Mouse (Mus musculus): ENCODE measurements around the gene Olfr798. TPM values are rescaled to one million over a fixed set of nuclear protein-coding genes. Genes with fewer than 3 reads are reported as not detected.

Olfr798 gene
- polyA plus RNA-seq (2016; fragmentation: Nextera tagmentation; extraction: Ambion mirVana): not detected in 2 replicates

GRCm38 (mm10) chr10:129627834-129628233 is at the start of gene Olfr798:
Gene Olfr798, minus strand, starts transcription at chr10:129627934.
- no peak for ATAC-seq (ENCODE audit: insufficient number of reproducible peaks, low FRiP score)
- WGBS: 65% methylated on average over 1 of the region's 1 CpGs
- H3K4me3 ChIP-seq: no peak within 1 kb of the TSS
- no peak within 1 kb of the TSS for H3K9ac ChIP-seq
- H3K27ac ChIP-seq (ENCODE audit: poor library complexity, severe bottlenecking): no peak within 1 kb of the TSS
- H3K36me3 ChIP-seq: no peaks in the 10 kb centered on the region
- no peaks in the 10 kb centered on the region for H3K4me1 ChIP-seq (replicated peaks)
- H3K9me3 ChIP-seq (replicated peaks): no peaks in the 10 kb centered on the region
- H3K4me2 ChIP-seq: no peak within 1 kb of the TSS
- H3K27me3 ChIP-seq (replicated peaks): no peaks in the 10 kb centered on the region

GRCm38 (mm10) chr10:129673765-129674164 is 46.0 kb upstream of the Olfr798 start, which contains the start of gene Olfr801:
Gene Olfr801, minus strand, starts transcription at chr10:129673865.
- H3K9ac ChIP-seq: no peak within 1 kb of the TSS
- ATAC-seq (ENCODE audit: insufficient number of reproducible peaks, low FRiP score): no peak
- H3K27ac ChIP-seq (ENCODE audit: poor library complexity, severe bottlenecking): no peak within 1 kb of the TSS
- H3K27me3 ChIP-seq (replicated peaks): no peaks in the 10 kb centered on the region
- H3K4me1 ChIP-seq (replicated peaks): no peaks in the 10 kb centered on the region
- H3K4me3 ChIP-seq: no peak within 1 kb of the TSS
- no peak within 1 kb of the TSS for H3K4me2 ChIP-seq
- WGBS: 75% methylated on average over 1 of the region's 1 CpGs
- no peaks in the 10 kb centered on the region for H3K9me3 ChIP-seq (replicated peaks)
- no peaks in the 10 kb centered on the region for H3K36me3 ChIP-seq

GRCm38 (mm10) chr10:129657394-129657793 is 29.7 kb upstream of the Olfr798 start, which contains the start of gene Olfr800:
Gene Olfr800, plus strand, starts transcription at chr10:129657694.
- Histone ChIP-seq H3K9ac (no peak within 1 kb of the TSS), H3K4me1 (replicated peaks) (no peaks in the 10 kb centered on the region), H3K27me3 (replicated peaks) (no peaks in the 10 kb centered on the region), H3K27ac (ENCODE audit: poor library complexity, severe bottlenecking) (no peak within 1 kb of the TSS), H3K36me3 (no peaks in the 10 kb centered on the region), H3K4me3 (no peak within 1 kb of the TSS), H3K9me3 (replicated peaks) (no peaks in the 10 kb centered on the region), H3K4me2 (no peak within 1 kb of the TSS)
- ATAC-seq (ENCODE audit: insufficient number of reproducible peaks, low FRiP score): no peak

- H3K36me3 ChIP-seq: no peaks in the 10 kb centered on the region
- H3K4me2 ChIP-seq: no peak overlapping the region
- H3K4me1 ChIP-seq (replicated peaks): no peaks in the 10 kb centered on the region
- ATAC-seq (ENCODE audit: insufficient number of reproducible peaks, low FRiP score): no peak
- H3K9me3 ChIP-seq (replicated peaks): no peaks in the 10 kb centered on the region
- H3K27ac ChIP-seq (ENCODE audit: poor library complexity, severe bottlenecking): no peak overlapping the region
- WGBS: 67% methylated on average over 1 of the region's 1 CpGs
- no peaks in the 10 kb centered on the region for H3K27me3 ChIP-seq (replicated peaks)
- H3K9ac ChIP-seq: no peak overlapping the region
- H3K4me3 ChIP-seq: no peak overlapping the region
Observed at GRCm38 (mm10) chr10:129651763-129652162, 24.0 kb upstream of the Olfr798 start.

GRCm38 (mm10) chr10:129637184-129637583 is 9.4 kb upstream of the Olfr798 start, which contains the start of gene Olfr799:
Gene Olfr799, plus strand, starts transcription at chr10:129637484.
- H3K9me3 ChIP-seq (replicated peaks): no peaks in the 10 kb centered on the region
- H3K27ac ChIP-seq (ENCODE audit: poor library complexity, severe bottlenecking): no peak within 1 kb of the TSS
- ATAC-seq (ENCODE audit: insufficient number of reproducible peaks, low FRiP score): no peak
- no peak within 1 kb of the TSS for H3K4me2 ChIP-seq
- no peaks in the 10 kb centered on the region for H3K4me1 ChIP-seq (replicated peaks)
- H3K9ac ChIP-seq: no peak within 1 kb of the TSS
- no peaks in the 10 kb centered on the region for H3K27me3 ChIP-seq (replicated peaks)
- WGBS: 24% methylated on average over 1 of the region's 1 CpGs
- H3K4me3 ChIP-seq: no peak within 1 kb of the TSS
- no peaks in the 10 kb centered on the region for H3K36me3 ChIP-seq

- no peaks in the 10 kb centered on the region for H3K9me3 ChIP-seq (replicated peaks)
- H3K4me1 ChIP-seq (replicated peaks): no peaks in the 10 kb centered on the region
- H3K4me3 ChIP-seq: no peak overlapping the region
- ATAC-seq (ENCODE audit: insufficient number of reproducible peaks, low FRiP score): no peak
- H3K36me3 ChIP-seq: no peaks in the 10 kb centered on the region
- H3K4me2 ChIP-seq: no peak overlapping the region
- no peaks in the 10 kb centered on the region for H3K27me3 ChIP-seq (replicated peaks)
- no peak overlapping the region for H3K27ac ChIP-seq (ENCODE audit: poor library complexity, severe bottlenecking)
- H3K9ac ChIP-seq: no peak overlapping the region
Observed at GRCm38 (mm10) chr10:129623251-129623650, 4.5 kb downstream of the Olfr798 start.

GRCm38 (mm10) chr10:129621724-129622123 is 6.0 kb downstream of the Olfr798 start:
- H3K9me3 ChIP-seq (replicated peaks): no peaks in the 10 kb centered on the region
- ATAC-seq (ENCODE audit: insufficient number of reproducible peaks, low FRiP score): no peak
- no peaks in the 10 kb centered on the region for H3K27me3 ChIP-seq (replicated peaks)
- no peak overlapping the region for H3K4me2 ChIP-seq
- WGBS: 12% methylated on average over 1 of the region's 1 CpGs
- no peak overlapping the region for H3K27ac ChIP-seq (ENCODE audit: poor library complexity, severe bottlenecking)
- H3K4me1 ChIP-seq (replicated peaks): no peaks in the 10 kb centered on the region
- no peak overlapping the region for H3K4me3 ChIP-seq
- H3K36me3 ChIP-seq: no peaks in the 10 kb centered on the region
- no peak overlapping the region for H3K9ac ChIP-seq

GRCm38 (mm10) chr10:129612470-129612869 is 15.3 kb downstream of the Olfr798 start, which contains the start of gene Olfr796:
Gene Olfr796, minus strand, starts transcription at chr10:129612570.
- Histone ChIP-seq H3K27ac (ENCODE audit: poor library complexity, severe bottlenecking) (no peak within 1 kb of the TSS), H3K4me3 (no peak within 1 kb of the TSS), H3K9ac (no peak within 1 kb of the TSS), H3K27me3 (replicated peaks) (no peaks in the 10 kb centered on the region), H3K4me2 (no peak within 1 kb of the TSS), H3K36me3 (no peaks in the 10 kb centered on the region), H3K9me3 (replicated peaks) (no peaks in the 10 kb centered on the region), H3K4me1 (replicated peaks) (no peaks in the 10 kb centered on the region)
- ATAC-seq (ENCODE audit: insufficient number of reproducible peaks, low FRiP score): no peak
- 82% methylated on average over 1 of the region's 1 CpGs for WGBS

GRCm38 (mm10) chr10:129577066-129577465 is 50.7 kb downstream of the Olfr798 start:
- Histone ChIP-seq H3K4me2 (no peak overlapping the region), H3K9me3 (replicated peaks) (no peaks in the 10 kb centered on the region), H3K36me3 (no peaks in the 10 kb centered on the region), H3K9ac (no peak overlapping the region), H3K27ac (ENCODE audit: poor library complexity, severe bottlenecking) (no peak overlapping the region), H3K4me1 (replicated peaks) (no peaks in the 10 kb centered on the region), H3K4me3 (no peak overlapping the region), H3K27me3 (replicated peaks) (no peaks in the 10 kb centered on the region)
- ATAC-seq (ENCODE audit: insufficient number of reproducible peaks, low FRiP score): no peak
- whole genome bisulfite sequencing: 67% methylated on average over 1 of the region's 1 CpGs

Small RNA genes within 50 kb of the gene (microRNA-seq; reads per million reads assigned to microRNA genes)
- not detected for gene Gm23252

Other genes with a start within 250 kb of the Olfr798 start
- gene Olfr784, start 243.9 kb downstream of the Olfr798 start, polyA plus RNA-seq (2016; fragmentation: Nextera tagmentation; extraction: Ambion mirVana): 0.05 TPM in 1 of 2 replicates, not detected in the other
- gene Olfr785, start 222.5 kb downstream of the Olfr798 start, polyA plus RNA-seq (2016; fragmentation: Nextera tagmentation; extraction: Ambion mirVana): not detected in 2 replicates
- not detected in 2 replicates for gene Olfr786, start 200.6 kb downstream of the Olfr798 start, polyA plus RNA-seq (2016; fragmentation: Nextera tagmentation; extraction: Ambion mirVana)
- not detected in 2 replicates for gene Olfr787, start 166.1 kb downstream of the Olfr798 start, polyA plus RNA-seq (2016; fragmentation: Nextera tagmentation; extraction: Ambion mirVana)
- not detected in 2 replicates for gene Olfr788, start 156.9 kb downstream of the Olfr798 start, polyA plus RNA-seq (2016; fragmentation: Nextera tagmentation; extraction: Ambion mirVana)
- gene Olfr789, start 143.2 kb downstream of the Olfr798 start, polyA plus RNA-seq (2016; fragmentation: Nextera tagmentation; extraction: Ambion mirVana): not detected in 2 replicates
- gene Olfr790, start 129.4 kb downstream of the Olfr798 start, polyA plus RNA-seq (2016; fragmentation: Nextera tagmentation; extraction: Ambion mirVana): not detected in 2 replicates
- not detected in 2 replicates for gene Olfr791, start 106.1 kb downstream of the Olfr798 start, polyA plus RNA-seq (2016; fragmentation: Nextera tagmentation; extraction: Ambion mirVana)
- gene Olfr792, start 88.8 kb downstream of the Olfr798 start, polyA plus RNA-seq (2016; fragmentation: Nextera tagmentation; extraction: Ambion mirVana): not detected in 2 replicates
- not detected in 2 replicates for gene Olfr794, start 60.3 kb downstream of the Olfr798 start, polyA plus RNA-seq (2016; fragmentation: Nextera tagmentation; extraction: Ambion mirVana)
- gene Olfr796, start 15.4 kb downstream of the Olfr798 start, polyA plus RNA-seq (2016; fragmentation: Nextera tagmentation; extraction: Ambion mirVana): not detected in 2 replicates
- gene Olfr799, start 9.6 kb upstream of the Olfr798 start, polyA plus RNA-seq (2016; fragmentation: Nextera tagmentation; extraction: Ambion mirVana): not detected in 2 replicates
- not detected in 2 replicates for gene Olfr800, start 29.8 kb upstream of the Olfr798 start, polyA plus RNA-seq (2016; fragmentation: Nextera tagmentation; extraction: Ambion mirVana)
- not detected in 2 replicates for gene Olfr801, start 45.9 kb upstream of the Olfr798 start, polyA plus RNA-seq (2016; fragmentation: Nextera tagmentation; extraction: Ambion mirVana)
- gene Olfr802, start 60.2 kb upstream of the Olfr798 start, polyA plus RNA-seq (2016; fragmentation: Nextera tagmentation; extraction: Ambion mirVana): not detected in 2 replicates
- gene Olfr803, start 66.4 kb upstream of the Olfr798 start, polyA plus RNA-seq (2016; fragmentation: Nextera tagmentation; extraction: Ambion mirVana): not detected in 2 replicates
- gene Olfr804, start 75.3 kb upstream of the Olfr798 start, polyA plus RNA-seq (2016; fragmentation: Nextera tagmentation; extraction: Ambion mirVana): not detected in 2 replicates
- gene Olfr805, start 101.4 kb upstream of the Olfr798 start, polyA plus RNA-seq (2016; fragmentation: Nextera tagmentation; extraction: Ambion mirVana): not detected in 2 replicates
- gene Olfr806, start 114.0 kb upstream of the Olfr798 start, polyA plus RNA-seq (2016; fragmentation: Nextera tagmentation; extraction: Ambion mirVana): not detected in 2 replicates
- not detected in 2 replicates for gene Olfr807, start 129.9 kb upstream of the Olfr798 start, polyA plus RNA-seq (2016; fragmentation: Nextera tagmentation; extraction: Ambion mirVana)
- gene Olfr808, start 137.5 kb upstream of the Olfr798 start, polyA plus RNA-seq (2016; fragmentation: Nextera tagmentation; extraction: Ambion mirVana): not detected in 2 replicates
- gene Olfr809, start 146.7 kb upstream of the Olfr798 start, polyA plus RNA-seq (2016; fragmentation: Nextera tagmentation; extraction: Ambion mirVana): not detected in 2 replicates
- not detected in 2 replicates for gene Olfr810, start 167.0 kb upstream of the Olfr798 start, polyA plus RNA-seq (2016; fragmentation: Nextera tagmentation; extraction: Ambion mirVana)
- gene Olfr811, start 176.5 kb upstream of the Olfr798 start, polyA plus RNA-seq (2016; fragmentation: Nextera tagmentation; extraction: Ambion mirVana): not detected in 2 replicates
- not detected in 2 replicates for gene Olfr812, start 218.2 kb upstream of the Olfr798 start, polyA plus RNA-seq (2016; fragmentation: Nextera tagmentation; extraction: Ambion mirVana)
- not detected in 2 replicates for gene Olfr813, start 227.4 kb upstream of the Olfr798 start, polyA plus RNA-seq (2016; fragmentation: Nextera tagmentation; extraction: Ambion mirVana)